Comparison of ENCODE assay signal across 23 mouse cellular contexts in the genomic region with DNA sequence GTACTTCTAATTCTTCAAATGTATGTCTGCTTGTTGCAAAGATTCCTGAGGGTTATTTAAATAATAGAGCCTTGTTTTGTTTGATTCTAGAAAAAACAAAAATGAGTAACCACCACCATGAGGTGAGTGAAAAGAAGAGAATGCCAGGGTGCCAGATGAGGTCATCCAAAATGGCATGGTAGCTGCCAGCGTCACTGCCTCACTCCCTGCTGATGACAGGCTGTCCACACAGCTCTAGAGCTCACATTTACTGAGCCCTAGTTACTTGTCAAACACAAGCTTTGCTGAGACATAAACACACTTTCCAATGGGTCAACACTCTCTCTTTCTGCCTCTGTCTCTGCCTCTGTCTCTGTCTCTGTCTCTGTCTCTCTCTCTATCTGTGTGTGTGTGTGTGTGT. TPM values are rescaled to one million over a fixed set of nuclear protein-coding genes. Genes with fewer than 3 reads are reported as not detected.
DNase-seq lines count a peak whose midpoint lies in the region; ATAC-seq and TF ChIP-seq lines count a peak whose summit lies in the region.
"Had no signal": no experiment of that assay in that cellular context is flagged by ENCODE, and none has a peak within 500 bp of the region (broad histone marks: within the 10 kb centered on the region; RNA-seq: fewer than 3 reads in every experiment).

No protein-coding gene starts in this region.

- H3K9me3 ChIP-seq in heart, embryonic 10.5 days: no peaks in the 10 kb centered on the region
- H3K9me3 ChIP-seq in heart, embryonic 16.5 days (replicated peaks; ENCODE audit: control insufficient read depth, low read length): no peaks in the 10 kb centered on the region
- H3K9me3 ChIP-seq in liver, postnatal 0 days (ENCODE audit: low read length): no peaks in the 10 kb centered on the region
- H3K9me3 ChIP-seq: forebrain, embryonic 13.5 days; hindbrain, embryonic 10.5 days; intestine, embryonic 15.5 days; limb, embryonic 12.5 days; midbrain, embryonic 13.5 days; stomach, embryonic 15.5 days had no signal

- no peaks in the 10 kb centered on the region for H3K27me3 ChIP-seq in heart, adult 2 months (ENCODE audit: control insufficient read depth, insufficient read depth, low read length)
- no peaks in the 10 kb centered on the region for H3K27me3 ChIP-seq in heart, embryonic 10.5 days (ENCODE audit: insufficient read depth, poor library complexity, severe bottlenecking)
- no peaks in the 10 kb centered on the region for H3K27me3 ChIP-seq in heart, embryonic 16.5 days (ENCODE audit: control insufficient read depth, insufficient read depth, low read length)
- no peaks in the 10 kb centered on the region for H3K27me3 ChIP-seq in liver, postnatal 0 days (ENCODE audit: insufficient read depth, low read length)
- H3K27me3 ChIP-seq: forebrain, embryonic 13.5 days; intestine, embryonic 15.5 days; limb, embryonic 12.5 days; midbrain, embryonic 13.5 days; stomach, embryonic 15.5 days had no signal

- 45% methylated on average over 1 of the region's 1 CpGs for whole genome bisulfite sequencing in heart, adult 2 months
- WGBS in heart, embryonic 10.5 days: 26% methylated on average over 1 of the region's 1 CpGs
- 23% methylated on average over 1 of the region's 1 CpGs for whole genome bisulfite sequencing in heart, embryonic 16.5 days
- WGBS in liver, postnatal 0 days (ENCODE audit: insufficient replicate concordance): 78% methylated on average over 1 of the region's 1 CpGs

- H3K27ac ChIP-seq in heart, adult 2 months: no peak overlapping the region
- no peak overlapping the region for H3K27ac ChIP-seq in heart, embryonic 10.5 days
- no peak overlapping the region for H3K27ac ChIP-seq in heart, embryonic 16.5 days (ENCODE audit: low read length)
- no peak overlapping the region for H3K27ac ChIP-seq in liver, postnatal 0 days (ENCODE audit: low read depth)
- H3K27ac ChIP-seq: forebrain, embryonic 13.5 days; hindbrain, embryonic 10.5 days; intestine, embryonic 15.5 days; limb, embryonic 12.5 days; midbrain, embryonic 13.5 days; stomach, embryonic 15.5 days had no signal

- no peak for TF ChIP-seq POLR2A in heart, adult 2 months (IDR thresholded peaks at IDR 0.05; ENCODE audit: insufficient read depth, low read depth, low read length)

- peak; percentile 38 to 43 for DNase-seq in cerebellum, postnatal 14 days
- DNase-seq in cerebellum, adult 8-10 months: no peak
- DNase-seq in heart, adult 2 months: peak; percentile 25 to 34
- no peak for DNase-seq in heart, embryonic 10.5 days (ENCODE audit: low spot score)
- DNase-seq in layer of hippocampus, adult 9-11 months: no peak
- no peak for DNase-seq in liver, postnatal 0 days
- DNase-seq: cerebellum, adult 11 months; gastrocnemius, adult 2 months; kidney, adult 8-10 months; kidney, postnatal 10 days; lung, adult 18-20 months; thymus, adult 18-20 months; thymus, postnatal 4 days had no signal

- H3K4me1 ChIP-seq in heart, adult 2 months (ENCODE audit: control insufficient read depth, insufficient read depth, low read length): peaks cover 3% of the 10 kb centered on the region; the same call in 1 of the 2 replicates
- peaks cover 16% of the 10 kb centered on the region; the same call in 1 of the 2 replicates for H3K4me1 ChIP-seq in heart, embryonic 10.5 days
- peaks cover 10% of the 10 kb centered on the region; the same call in 1 of the 2 replicates for H3K4me1 ChIP-seq in heart, embryonic 16.5 days (ENCODE audit: control insufficient read depth, insufficient read depth, low read length)
- H3K4me1 ChIP-seq in liver, postnatal 0 days (ENCODE audit: insufficient read depth): no peaks in the 10 kb centered on the region
- H3K4me1 ChIP-seq: hindbrain, embryonic 10.5 days; limb, embryonic 12.5 days; midbrain, embryonic 13.5 days had no signal

- peak; percentile 75 for ATAC-seq in heart, embryonic 16.5 days (replicated peaks; ENCODE audit: extremely low read depth, insufficient read depth, low FRiP score)
- ATAC-seq in liver, postnatal 0 days: no peak
- ATAC-seq: forebrain, embryonic 13.5 days; hindbrain, embryonic 16.5 days; midbrain, embryonic 13.5 days had no signal

- H3K4me2 ChIP-seq in heart, embryonic 16.5 days (ENCODE audit: low read depth, low read length): no peak overlapping the region
- no peak overlapping the region for H3K4me2 ChIP-seq in liver, postnatal 0 days (ENCODE audit: low read depth, low read length)
- H3K4me2 ChIP-seq: forebrain, embryonic 13.5 days; intestine, embryonic 15.5 days; limb, embryonic 12.5 days; liver, embryonic 11.5 days; midbrain, embryonic 13.5 days; stomach, embryonic 15.5 days had no signal

- H3K9ac ChIP-seq in heart, adult 2 months (ENCODE audit: low read depth, low read length): no peak overlapping the region
- no peak overlapping the region for H3K9ac ChIP-seq in heart, embryonic 16.5 days (ENCODE audit: low read length)
- no peak overlapping the region for H3K9ac ChIP-seq in liver, postnatal 0 days (replicated peaks)
- H3K9ac ChIP-seq: forebrain, embryonic 13.5 days; intestine, embryonic 15.5 days; limb, embryonic 12.5 days; midbrain, embryonic 13.5 days; stomach, embryonic 15.5 days had no signal

- TF ChIP-seq EP300 in heart, adult 2 months (IDR thresholded peaks at IDR 0.05; ENCODE audit: insufficient read depth, low read depth, low read length): peak; percentile 74
- TF ChIP-seq EP300 in liver, postnatal 0 days (IDR thresholded peaks at IDR 0.05; ENCODE audit: low read depth): no peak

- H3K36me3 ChIP-seq in heart, adult 2 months (ENCODE audit: control insufficient read depth, insufficient read depth, low read length): no peaks in the 10 kb centered on the region
- no peaks in the 10 kb centered on the region for H3K36me3 ChIP-seq in heart, embryonic 10.5 days
- no peaks in the 10 kb centered on the region for H3K36me3 ChIP-seq in heart, embryonic 16.5 days (ENCODE audit: control insufficient read depth, insufficient read depth)
- no peaks in the 10 kb centered on the region for H3K36me3 ChIP-seq in liver, postnatal 0 days (replicated peaks; ENCODE audit: insufficient read depth, low read length)
- H3K36me3 ChIP-seq: hindbrain, embryonic 10.5 days; intestine, embryonic 15.5 days; limb, embryonic 12.5 days; midbrain, embryonic 13.5 days; stomach, embryonic 15.5 days had no signal

- no peak for TF ChIP-seq CTCF in heart, adult 2 months (IDR thresholded peaks at IDR 0.05)
- no peak for TF ChIP-seq CTCF in liver, postnatal 0 days (IDR thresholded peaks at IDR 0.05; ENCODE audit: low read depth)

- no peaks in the 10 kb centered on the region for H3K79me2 ChIP-seq in heart, adult 2 months (replicated peaks; ENCODE audit: control insufficient read depth, insufficient read depth, low read length)

- intact Hi-C loops in heart, adult 2 months (cut with DNase I): no loop called here

- H3K4me3 ChIP-seq in heart, adult 2 months: no peak overlapping the region
- no peak overlapping the region for H3K4me3 ChIP-seq in heart, embryonic 10.5 days
- H3K4me3 ChIP-seq in heart, embryonic 16.5 days (ENCODE audit: low read length): no peak overlapping the region
- no peak overlapping the region for H3K4me3 ChIP-seq in liver, postnatal 0 days (ENCODE audit: low read depth, low read length)
- H3K4me3 ChIP-seq: forebrain, embryonic 13.5 days; gastrocnemius, adult 2 months; hindbrain, embryonic 10.5 days; intestine, embryonic 15.5 days; limb, embryonic 12.5 days; midbrain, embryonic 13.5 days; stomach, embryonic 15.5 days had no signal

RNA-seq across cellular contexts. Expression of a gene that starts 25.3 kb away (rescaled TPM):
- total RNA-seq in heart, adult 2 months (2021): not detected
- 2.0 TPM in 1 of 2 replicates, not detected in the other for polyA plus RNA-seq in heart, adult 2 months (2012; rRNA removed)
- not detected in 2 replicates for polyA plus RNA-seq in heart, embryonic 10.5 days (2016; fragmentation: Nextera tagmentation; extraction: Ambion mirVana)
- 1.3 and 1.8 TPM in 2 replicates for polyA plus RNA-seq in heart, embryonic 16.5 days (2015; fragmentation: Nextera tagmentation; extraction: Ambion mirVana)
- polyA plus RNA-seq in liver, postnatal 0 days (2015; fragmentation: Nextera tagmentation; extraction: Ambion mirVana): 0.15 and 0.26 TPM in 2 replicates
- total RNA-seq: common myeloid progenitor, adult 5-6 weeks had no signal

Comparison
In these comparisons a context has a peak if more than half of its experiments do, and no peak if none do; other contexts are left out.
1. DNase-seq: peak in cerebellum, postnatal 14 days (2 of 2) and heart, adult 2 months (2 of 2); none in cerebellum, adult 8-10 months (single experiment), heart, embryonic 10.5 days (single experiment), layer of hippocampus, adult 9-11 months (single experiment) and liver, postnatal 0 days (single experiment).